Mouse (Mus musculus): ENCODE data around the gene Daam1.

Daam1 gene

GRCm38 (mm10) chr12:72041238-72041637 lies 210.4 kb downstream of the Daam1 start:
- DNase-seq (ENCODE audit: low read depth, low spot score), result no peak
